Mouse (Mus musculus) mouse embryonic stem cell (cell line): Measurements from ENCODE around the gene Spata45.
"Not testable (repeated sequence)": the region's sequence is repeated elsewhere in the genome, so short reads cannot be mapped to it uniquely, and the experiment has no call there.

ENCODE experiments used
- in situ Hi-C, 2 experiments: fragments of 300-500 bp; cut with MboI; formaldehyde crosslinking; loops; 1 replicate in 1 of 2; 3 replicates in 1 of 2; pipeline ENCODE4 v1.14.3; 2019 to 2020; ENCODE audit warnings: low sequenced_read_pairs in 2 of 2, low pct_unique_long_range_greater_than_20kb in 1 of 2, mixed read lengths in 1 of 2; ENCODE audit not compliant: unreplicated experiment in 1 of 2

Gene Spata45

DNA sequence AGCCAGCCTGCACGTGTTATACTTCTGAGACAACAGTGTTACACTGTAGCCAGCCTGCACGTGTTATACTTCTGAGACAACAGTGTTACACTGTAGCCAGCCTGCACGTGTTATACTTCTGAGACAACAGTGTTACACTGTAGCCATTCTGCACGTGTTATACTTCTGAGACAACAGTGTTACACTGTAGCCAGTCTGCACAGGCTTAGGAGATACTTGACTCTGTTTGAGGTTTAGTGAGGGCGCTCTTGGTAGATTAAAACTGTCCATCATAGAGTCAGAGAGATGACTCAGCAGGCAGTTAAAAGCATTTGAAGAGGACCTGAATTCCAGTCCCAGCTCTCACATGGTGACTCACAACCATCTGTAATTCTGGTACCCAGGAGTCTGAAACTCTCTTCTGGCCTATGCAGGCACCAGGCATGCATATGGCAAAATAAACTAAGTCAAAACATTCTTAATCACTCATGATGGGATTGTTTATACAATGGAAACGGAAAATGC is 5.5 kb upstream of the Spata45 start:
- in situ Hi-C loops: not testable (repeated sequence)

DNA sequence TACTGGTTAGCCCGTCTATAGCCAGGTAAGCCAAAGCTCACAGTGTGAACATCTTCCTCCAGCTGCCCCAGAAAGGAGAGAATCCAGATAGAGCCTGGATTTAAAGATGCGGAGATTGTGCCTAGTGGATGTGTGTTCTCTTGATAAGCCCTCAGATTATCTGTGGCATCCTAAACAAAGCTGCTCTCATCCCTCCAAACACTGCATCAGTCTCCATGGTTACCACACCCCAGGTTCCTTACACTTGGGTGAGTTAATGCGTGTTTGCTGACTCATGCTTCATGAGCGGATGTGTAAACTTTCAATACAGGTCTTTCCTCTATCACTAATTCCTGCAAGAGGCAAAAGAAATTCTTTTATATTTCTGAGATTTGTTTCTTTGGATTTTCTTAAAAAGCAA is 790 bp upstream of the Spata45 start:
- in situ Hi-C loops: no loop called here

DNA sequence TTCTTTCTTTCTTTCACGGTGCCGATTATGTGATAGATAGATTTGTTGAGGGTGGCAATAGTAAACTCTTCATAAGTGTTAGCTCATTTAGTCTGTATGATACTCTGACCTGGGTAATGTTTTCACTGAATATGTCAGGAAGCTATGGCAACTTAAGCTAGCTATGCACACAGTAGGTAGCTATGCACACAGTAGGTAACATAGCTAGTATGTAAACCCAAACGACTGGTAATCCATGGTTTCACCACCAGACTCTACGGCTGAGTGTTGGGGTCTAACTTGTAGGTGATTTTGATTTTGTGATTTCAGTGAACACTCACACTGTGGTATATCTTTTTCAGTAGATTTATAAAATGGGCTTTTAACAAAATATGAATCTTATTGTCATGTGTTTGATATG is 1.6 kb downstream of the Spata45 start:
- in situ Hi-C loops: no loop called here

DNA sequence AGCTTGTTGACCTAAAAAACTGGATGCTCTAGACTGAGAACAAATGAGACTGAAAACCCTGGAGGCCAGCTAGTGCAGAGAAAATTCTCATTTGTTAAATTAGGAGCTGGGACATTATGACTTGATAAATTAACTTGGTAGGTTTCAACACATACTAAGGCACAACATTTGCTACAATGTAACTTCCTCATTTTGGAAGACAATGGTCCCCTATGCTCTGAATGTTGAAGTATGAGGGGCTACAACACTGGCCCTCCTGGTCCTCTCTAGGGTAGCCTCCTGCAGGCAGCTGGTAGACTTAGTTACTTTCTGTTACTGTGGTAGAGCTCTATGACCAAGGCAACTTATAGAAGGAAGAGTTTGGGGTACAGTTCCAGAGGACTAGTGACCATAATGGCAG is 4.9 kb downstream of the Spata45 start:
- in situ Hi-C loops: no loop called here

DNA sequence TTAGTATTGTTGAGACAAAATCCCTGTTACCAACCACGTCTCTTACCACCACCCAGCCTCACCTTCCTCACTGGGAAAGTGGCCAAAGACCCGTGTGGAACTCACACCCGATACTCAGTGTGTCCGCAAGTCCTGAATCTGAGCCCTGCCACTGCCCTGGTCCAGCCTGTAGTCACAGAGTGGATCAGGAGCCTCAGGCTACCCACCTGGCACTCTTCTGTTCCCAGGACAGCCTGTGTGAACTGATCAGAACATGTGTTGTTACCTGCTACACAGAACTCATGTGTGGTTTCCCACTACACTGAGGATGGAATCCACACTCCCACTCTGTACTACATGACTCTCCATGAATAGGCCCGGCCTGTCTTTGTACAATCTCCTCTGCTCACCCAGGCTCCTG is 5.7 kb downstream of the Spata45 start:
- in situ Hi-C loops: no loop called here

DNA sequence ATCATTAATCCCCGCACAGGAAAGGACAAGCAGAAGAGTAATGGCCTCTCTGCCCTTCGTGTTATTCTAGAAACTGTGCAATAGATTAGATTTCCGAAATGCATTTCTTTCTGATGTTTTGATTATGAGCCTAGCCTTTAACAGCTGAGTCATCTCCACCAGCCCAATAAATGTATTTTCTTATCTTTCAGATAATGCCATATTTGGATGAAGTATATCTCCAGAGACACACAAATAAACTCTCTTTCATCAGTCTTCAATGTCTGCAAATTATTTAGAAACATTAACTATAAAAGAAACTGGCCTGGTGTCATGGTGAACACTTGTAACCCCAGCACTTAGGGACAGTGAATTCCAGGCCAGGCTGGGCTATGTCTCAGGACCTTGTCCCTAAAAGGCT is 6.2 kb downstream of the Spata45 start:
- in situ Hi-C loops: no loop called here

DNA sequence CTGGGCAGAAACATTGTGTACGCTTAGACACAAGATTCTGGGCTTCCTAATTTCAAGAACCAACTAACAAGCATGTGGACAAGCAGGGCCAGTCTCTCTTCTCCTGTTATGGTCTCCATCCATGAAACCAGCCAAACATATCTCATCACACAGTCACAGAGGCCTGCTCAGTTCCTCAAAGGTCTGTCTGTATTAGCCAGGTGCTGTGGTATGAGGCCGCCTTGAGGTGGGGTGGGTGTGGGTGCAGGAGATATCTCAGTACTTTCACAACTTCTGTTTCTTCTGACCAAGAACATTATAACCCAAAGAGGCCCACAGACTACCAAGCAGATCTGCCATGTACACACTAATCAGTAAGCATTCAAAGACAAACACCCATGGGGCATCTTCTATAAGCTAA is 8.8 kb downstream of the Spata45 start:
- in situ Hi-C loops: no loop called here

DNA sequence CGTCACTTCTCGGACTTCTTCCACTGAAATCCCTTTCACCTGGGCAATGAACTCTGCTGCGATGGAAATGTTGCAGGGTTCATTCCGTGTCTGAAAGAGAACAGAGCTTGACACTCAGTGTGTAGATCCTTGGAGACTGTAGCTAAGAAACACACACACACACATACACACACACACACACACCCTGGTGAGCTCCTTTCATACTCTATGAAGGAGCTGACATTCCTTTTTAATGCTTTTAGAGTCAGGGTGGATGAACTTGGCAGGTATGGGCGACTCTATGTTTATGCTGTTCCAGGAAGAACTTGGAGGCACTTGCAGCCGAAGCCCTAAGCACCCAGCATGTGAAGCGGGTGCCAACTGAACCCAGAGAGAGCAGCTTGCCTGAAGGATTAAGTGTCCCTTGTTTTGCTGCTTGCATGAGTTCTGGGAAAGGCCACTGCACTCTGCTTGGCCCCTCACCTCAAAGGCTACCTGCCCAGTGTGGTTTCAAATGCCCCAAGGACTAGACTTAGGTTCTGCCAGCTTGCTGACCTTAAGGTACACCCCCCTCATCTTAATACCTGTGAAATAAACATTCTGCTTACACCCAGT is 9.9 kb downstream of the Spata45 start:
- in situ Hi-C loops: no loop called here

DNA sequence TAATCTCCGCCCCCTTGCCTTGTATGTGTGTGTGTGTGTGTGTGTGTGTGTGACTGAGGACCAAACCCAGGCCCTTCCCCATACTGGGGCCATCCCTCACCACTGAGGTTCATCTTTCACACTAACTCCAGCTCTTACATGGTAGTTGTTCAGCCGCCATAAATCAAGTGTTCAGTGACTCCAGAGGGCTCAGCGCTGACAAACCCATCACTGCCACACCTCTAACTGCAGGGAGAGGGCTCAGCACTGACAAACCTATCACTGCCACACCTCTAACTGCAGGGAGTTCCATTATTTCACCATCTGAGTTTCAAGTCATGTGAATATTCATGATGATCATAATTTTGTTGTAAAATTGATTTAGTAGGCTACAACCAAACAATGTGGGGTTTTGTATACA is 17.1 kb downstream of the Spata45 start:
- in situ Hi-C loops: no loop called here

DNA sequence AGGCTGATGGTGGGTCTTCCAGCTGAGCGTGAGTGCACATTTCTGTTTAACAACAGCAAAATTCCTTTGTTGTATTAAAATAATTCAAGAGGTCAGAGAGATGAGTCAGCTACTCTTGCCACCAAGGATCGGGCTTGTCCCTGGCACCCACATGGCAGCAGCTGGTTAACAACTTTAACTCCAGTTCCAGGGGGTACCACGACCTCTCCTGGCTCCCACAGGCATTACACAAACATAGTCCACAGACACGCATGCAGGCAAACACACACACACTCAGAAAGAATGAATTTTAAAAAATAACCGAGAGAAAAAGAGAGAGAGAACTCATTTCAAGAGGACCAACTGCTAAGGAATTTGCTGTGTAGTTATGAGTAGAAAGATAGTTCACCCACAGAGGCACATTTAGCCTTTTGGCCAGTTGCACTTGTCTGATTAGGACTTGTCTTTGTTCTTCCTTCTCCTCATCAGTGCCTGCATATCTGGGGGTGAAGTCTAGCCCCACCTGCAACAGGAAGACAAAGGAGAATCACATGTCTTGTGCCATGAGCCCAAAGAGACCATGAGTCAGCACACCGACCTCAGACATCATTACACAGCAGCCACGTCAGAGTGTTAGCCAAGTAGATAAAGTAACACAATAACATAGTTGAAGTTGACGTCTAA is 18.6 kb downstream of the Spata45 start:
- in situ Hi-C loops: no loop called here

DNA sequence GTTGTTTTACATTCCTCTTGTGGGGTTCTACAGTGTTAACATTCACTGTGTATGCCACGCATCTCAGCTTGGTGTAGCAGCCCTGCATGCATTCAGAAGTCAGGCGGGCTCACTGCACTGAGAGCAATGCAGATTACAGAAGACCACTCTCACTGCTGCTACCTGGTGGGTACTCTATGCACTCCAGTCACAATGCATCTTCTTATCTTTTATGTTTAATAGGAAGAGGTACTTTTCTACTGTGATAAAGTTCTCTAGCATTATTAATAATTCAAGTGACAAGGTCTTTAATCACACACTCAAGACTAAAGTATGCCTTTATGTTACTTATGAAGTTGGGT is 19.1 kb downstream of the Spata45 start:
- in situ Hi-C loops: no loop called here

DNA sequence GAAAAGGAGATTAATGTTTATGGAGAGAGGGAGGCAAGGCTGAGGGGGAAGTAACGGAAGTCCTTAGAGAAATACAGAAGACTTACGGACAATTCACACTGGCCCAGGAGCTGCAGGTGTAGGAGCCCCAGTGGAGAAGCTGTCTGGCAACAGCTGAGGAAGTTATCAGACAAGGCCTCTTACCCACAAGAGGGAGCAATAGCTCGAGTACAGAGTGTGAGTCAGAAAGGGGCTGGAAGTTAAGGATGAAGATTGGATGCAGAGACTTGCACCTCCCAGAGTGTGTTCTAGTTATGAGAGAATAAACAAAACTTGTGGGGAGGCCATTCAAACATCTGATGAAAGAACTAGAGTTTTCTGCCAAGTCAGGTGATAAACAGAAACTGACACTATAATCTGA is 21.0 kb downstream of the Spata45 start:
- in situ Hi-C loops: no loop called here

DNA sequence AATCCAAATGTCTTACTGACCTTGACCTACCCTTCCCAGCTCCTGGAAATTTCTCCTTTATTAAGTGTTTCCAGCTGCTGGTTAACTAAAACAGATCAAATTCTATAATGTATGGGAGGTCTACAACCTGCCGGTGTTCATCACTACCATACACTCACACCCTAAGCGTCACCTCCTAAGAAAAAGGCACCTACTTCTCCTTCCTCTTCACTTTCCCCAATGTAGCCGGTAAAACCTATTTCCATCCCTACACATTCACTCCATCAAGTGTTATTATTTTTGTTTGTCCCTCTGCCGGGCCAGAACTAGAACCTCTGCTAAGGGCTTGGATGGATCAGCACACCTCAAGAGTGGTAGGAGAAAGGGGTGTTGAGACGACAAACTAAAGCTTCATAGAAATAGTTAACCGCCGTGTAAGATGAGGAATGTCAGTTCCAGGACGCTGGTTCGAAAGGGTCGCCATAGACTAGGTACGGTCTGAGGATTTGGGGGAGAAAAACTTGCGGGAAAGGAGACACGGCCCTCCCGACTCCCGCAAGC is 25.9 kb downstream of the Spata45 start:
- in situ Hi-C loops: no loop called here

DNA sequence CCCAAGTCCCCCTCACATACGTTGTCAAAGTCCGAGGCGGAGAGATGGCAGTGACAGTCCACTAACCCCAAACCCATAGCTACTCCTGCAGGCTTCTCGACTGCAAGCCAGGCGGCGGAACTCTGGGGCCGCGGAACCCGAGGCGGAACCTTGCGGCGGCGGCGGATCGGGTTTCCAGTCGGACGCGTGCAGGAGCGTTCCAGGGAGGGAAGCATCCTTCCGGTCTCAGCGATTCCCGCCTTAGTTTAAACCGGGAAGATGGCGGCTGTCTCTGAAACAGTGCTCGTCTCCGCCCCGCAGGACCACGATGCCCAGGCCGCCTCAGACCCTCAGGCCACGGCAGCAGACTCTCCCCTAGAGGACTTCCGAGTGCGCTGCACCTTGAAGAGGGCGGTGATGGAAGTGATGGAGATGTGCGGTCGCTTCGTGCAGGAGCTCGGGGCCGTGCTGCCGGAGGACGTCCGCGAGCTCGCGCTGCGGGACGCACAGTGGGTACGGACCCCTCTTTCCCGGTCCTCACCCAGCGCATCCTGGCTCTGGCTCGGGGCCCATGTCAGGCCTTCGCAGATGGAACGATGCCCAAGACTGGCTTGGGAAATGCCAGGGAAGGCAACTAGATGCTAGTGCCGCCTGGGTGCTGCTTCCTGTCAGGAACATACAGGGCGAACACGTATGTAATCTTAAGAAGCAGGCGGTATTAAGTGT is 26.5 kb downstream of the Spata45 start, which contains the start of the genes Tatdn3 and Nsl1:
Gene Tatdn3 (minus strand): TSS at position 152 of the 705 bp plus-strand sequence.
Gene Nsl1 (plus strand): TSS at position 232 of the 705 bp plus-strand sequence.
- in situ Hi-C loops: no loop called here

DNA sequence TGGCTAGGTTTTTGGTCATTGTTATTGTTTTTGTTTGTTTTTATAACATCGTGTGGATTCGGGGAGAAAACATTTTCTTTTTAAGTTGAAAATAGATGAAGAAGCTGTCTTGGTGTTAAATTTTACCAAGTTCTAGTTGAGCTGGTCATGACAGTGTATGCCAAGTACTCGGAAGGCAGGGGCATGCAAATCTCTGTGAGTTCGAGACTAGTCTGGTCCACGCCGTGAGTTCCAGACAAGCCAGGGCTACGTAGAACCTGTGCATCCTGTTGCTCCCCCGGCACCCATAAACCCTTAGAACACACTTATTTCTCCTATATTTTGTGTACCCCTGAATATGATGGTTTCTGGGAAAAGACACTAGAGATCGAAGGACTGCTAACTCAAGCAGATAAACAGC is 27.3 kb downstream of the Spata45 start:
- in situ Hi-C loops: no loop called here

DNA sequence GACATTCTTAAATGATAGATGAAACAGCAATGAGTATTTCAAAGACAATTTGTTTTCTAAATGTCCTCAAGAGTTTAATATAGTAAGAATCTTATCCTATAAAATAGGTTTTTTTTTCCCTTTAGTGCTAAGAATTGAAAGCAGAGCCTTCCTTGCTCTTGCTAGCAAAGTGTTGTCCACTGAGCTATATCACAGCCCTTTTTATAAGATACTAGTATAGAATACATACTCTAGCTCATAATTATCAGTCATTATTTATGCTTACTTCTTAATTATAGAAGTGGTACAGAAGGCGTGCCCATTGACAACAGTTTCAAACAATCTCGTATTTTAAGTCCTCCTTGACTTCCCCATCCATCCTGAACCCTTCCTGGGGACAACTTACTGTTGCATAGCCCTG is 28.1 kb downstream of the Spata45 start:
- in situ Hi-C loops: no loop called here

DNA sequence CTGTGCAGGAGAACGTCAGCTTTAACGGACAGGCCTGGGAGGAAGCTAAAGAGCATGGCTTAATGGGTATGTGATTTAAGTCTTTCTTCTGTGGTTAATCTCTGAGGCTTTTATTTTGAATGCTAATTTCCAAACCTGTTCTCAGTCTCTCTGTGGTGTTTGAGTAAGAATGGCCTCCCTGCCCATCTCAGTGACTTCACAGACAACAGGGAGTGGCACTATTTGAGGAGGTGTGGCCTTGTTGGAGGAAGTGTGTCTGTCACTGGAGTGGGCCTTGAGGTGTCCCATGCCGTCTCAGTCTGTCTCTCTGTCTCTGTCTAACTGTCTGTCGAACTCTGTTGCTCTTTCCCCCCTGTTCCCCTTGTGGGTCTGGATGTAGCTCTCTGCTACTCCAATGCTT is 28.7 kb downstream of the Spata45 start:
- in situ Hi-C loops: no loop called here

DNA sequence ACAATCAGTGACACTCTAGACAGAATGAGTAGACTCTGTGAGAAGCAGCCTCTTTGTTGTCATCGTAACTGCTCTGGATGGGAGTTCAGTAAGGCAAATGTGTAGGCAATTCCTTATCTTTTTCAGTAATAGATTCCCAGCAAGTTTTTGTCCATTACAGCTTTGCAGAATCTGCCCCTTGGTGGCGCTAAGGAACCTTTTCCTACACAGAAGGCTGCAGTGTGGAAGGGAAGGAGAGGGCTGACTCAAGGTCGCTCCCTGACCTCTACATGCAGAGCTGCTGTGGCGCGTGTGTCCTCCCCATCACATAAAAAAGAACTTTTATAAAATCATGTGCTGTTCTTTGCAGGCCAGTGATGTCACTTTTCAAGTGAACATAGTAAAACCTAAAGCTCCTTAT is 31.9 kb downstream of the Spata45 start:
- in situ Hi-C loops: no loop called here

DNA sequence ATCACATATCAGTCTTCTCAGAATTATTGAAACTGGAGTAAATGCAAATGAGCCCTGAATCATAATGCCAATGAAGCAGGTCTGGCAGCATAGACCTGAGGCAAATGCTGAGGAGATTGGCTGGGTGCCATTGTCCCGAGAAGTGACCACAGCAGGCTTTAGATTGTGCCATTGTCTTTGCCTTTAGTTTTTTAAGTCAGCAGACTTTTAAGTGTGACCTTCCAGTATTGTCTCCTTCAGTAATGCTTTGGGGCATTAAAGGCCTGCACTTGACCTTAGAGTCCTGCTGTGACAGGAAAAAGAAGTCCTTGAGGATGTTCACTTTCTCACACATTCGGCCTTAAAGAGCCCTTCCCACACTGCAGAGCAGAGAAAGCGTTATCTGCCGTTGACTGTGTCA is 33.8 kb downstream of the Spata45 start:
- in situ Hi-C loops: no loop called here

DNA sequence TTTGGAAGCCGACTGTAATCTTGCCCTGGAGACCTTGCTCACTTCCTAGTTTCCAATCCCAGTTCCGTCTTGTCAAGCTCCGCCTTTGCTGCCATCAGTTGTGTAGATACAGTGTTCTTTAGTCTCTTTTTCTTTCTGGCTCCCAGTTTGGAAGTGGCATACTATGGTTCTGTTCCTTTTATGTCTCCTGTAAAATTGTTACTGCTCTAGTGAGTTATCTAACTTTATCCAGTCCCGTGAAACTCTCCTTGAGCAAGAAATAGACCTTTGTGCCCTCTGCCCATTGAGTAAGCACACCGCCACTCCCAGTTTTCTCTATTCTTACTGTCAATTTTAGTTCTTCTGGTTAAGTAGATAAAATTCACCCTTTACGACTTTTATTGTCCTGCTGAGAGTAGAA is 35.2 kb downstream of the Spata45 start:
- in situ Hi-C loops: no loop called here
